Mouse (Mus musculus): ENCODE data around the gene Atp5j2.

Gene Atp5j2

DNA sequence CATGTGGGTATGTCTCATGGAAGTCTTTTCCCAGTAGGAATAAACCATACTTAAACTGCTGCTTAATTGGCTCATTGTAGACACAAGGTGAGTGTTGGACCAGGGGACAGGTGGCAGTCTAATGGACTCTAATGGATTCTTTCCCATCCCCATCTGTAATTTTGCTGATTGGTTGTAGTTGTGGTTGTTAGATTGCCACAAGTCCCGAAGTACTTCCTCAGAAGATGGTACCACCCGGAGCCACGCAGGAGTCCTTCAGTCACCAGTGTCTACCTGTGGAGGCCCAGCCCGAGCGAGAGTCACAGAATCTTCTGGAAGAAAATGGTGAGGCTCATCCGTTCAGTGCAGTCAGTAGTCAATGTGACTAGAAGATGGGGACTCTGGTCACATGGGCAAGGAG lies 15.5 kb upstream of the Atp5j2 start:
- TF ChIP-seq GATA4 (IDR thresholded peaks at IDR 0.05; ENCODE audit: insufficient replicate concordance, low read length), result no peak

DNA sequence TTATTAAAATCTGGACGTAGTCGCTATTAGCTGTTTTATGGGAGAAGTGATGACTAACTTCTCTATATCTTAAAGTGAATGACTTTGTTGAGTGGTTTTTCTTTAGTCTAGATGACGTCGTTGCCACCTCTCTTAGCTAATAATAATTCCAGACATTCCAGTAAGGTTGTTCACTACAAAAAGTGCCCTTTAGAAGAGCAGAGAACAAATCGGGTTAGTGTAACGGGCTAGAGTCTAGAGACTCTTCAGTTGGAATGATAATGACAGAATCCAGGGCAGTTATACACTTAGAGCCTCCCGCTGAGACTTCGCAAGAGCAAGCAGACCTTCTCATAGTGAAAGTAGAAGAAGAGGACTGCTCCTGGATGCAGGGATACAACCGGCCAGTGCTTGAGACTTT lies 13.2 kb upstream of the Atp5j2 start:
- no peak for TF ChIP-seq GATA4 (IDR thresholded peaks at IDR 0.05; ENCODE audit: insufficient replicate concordance, low read length)

DNA sequence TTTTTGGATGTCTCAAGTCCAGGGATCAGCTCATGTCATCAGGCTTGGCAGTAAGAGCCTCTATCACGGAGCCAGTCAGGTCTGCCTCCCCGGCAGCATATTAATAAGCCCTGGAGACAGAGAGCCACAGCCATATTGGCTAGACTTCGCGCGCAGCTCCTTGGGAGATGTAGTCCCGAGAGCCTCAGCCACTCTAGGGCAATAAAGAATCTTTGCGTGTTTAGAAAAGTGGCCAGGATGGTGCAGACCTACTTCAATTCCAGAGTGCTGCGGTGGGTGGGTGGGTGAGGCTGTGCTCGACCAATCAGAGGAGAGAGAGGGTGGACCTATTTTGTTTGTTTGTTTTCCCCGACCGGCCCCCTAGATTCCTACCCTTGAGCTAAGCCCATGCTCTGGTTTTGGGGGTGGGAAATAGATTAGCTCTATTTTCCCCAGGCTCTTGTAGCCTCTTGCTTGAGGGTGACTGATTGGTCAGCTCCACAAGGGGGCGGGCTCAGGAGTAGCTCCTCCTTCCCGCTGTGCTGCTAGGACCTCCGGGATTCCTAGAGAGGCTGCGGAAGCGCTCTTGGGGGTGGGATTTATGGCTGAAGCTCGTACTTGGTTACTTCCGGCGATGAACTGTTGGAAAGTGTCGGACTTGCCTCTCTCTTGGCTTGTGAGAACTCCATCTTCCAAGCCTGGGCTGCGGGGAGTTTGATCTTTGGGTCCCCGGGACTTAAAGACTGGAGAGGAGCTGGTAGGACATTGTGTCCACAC lies 12.3 kb upstream of the Atp5j2 start, which contains the start of gene Zkscan5:
Gene Zkscan5 (plus strand): TSS at position 627 of the 756 bp plus-strand sequence.
- TF ChIP-seq GATA4 (IDR thresholded peaks at IDR 0.05; ENCODE audit: insufficient replicate concordance, low read length), result peak; percentile 63; the same call in 1 of the 2 replicates

DNA sequence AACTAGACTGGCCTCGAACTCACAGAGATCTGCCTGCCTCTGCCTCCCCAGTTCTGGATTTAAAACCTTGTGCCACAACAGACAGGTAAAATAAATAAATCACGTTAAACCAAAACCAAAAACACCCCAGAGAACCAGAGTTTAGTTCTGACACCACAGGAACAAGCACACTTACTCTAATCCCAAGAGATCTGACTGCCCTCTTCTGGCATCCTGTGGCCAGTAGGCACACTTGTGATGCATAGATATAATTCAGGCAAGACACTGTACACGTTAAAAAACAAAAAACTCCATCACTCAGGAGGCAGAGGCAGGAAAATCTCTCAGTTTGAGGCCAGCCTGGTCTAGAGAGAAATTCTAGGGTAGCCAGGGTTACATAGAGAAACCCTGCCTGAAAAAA lies 10.6 kb upstream of the Atp5j2 start:
- TF ChIP-seq GATA4 (IDR thresholded peaks at IDR 0.05; ENCODE audit: insufficient replicate concordance, low read length), result no peak

DNA sequence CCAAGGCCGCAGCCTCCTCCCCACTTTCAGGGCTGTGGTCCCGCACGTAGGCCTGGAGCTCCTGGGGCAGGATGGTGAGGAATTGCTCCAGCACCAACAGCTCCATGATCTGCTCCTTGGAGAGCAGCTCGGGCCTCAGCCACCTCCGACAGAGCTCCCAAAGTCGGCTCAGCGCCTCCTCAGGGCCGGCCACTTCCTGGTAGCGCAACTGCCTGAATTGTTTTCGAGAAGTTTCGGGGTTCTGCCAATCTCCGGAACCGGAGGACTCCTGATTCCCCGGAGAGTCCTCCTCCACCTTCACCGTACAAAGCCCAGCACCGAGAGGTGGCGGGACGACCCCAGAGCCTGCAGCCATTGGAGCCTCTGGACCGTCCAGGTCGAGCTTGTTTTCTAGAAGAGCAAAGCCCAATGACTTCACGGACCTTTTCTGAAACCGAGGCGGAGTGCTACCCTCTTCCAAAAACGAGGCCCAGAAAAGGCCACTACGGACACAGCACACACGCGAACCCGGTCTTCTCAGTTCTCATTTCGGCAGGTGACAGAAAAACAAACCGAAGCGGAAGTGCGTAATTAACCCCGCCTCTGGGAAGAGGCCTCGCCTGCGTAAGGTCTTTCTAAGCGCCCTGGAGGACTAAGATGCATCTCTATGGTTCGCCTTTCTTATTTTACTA lies 9.6 kb upstream of the Atp5j2 start, which contains the start of gene Zkscan14:
Gene Zkscan14 (minus strand): TSS at position 548 of the 671 bp plus-strand sequence.
- no peak for TF ChIP-seq GATA4 (IDR thresholded peaks at IDR 0.05; ENCODE audit: insufficient replicate concordance, low read length)

DNA sequence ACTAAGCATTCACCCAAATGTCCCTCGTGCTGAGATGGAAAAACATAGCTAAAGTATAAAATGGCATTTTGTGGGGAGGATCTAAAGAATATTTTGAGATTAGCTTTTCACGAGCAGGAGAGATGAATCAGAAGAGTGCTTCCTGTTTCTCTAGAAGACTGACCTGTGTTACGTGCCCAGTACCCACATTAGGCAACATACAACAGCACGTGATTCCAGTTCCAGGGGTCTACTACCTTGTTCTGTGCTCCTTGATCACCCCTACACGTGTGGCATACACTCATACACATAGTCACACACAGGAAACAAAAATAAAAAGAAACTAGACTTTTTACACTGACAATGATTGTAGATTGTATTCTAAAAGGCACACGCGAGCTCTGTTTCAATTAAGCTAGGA lies 8.5 kb upstream of the Atp5j2 start:
- no peak for TF ChIP-seq GATA4 (IDR thresholded peaks at IDR 0.05; ENCODE audit: insufficient replicate concordance, low read length)

DNA sequence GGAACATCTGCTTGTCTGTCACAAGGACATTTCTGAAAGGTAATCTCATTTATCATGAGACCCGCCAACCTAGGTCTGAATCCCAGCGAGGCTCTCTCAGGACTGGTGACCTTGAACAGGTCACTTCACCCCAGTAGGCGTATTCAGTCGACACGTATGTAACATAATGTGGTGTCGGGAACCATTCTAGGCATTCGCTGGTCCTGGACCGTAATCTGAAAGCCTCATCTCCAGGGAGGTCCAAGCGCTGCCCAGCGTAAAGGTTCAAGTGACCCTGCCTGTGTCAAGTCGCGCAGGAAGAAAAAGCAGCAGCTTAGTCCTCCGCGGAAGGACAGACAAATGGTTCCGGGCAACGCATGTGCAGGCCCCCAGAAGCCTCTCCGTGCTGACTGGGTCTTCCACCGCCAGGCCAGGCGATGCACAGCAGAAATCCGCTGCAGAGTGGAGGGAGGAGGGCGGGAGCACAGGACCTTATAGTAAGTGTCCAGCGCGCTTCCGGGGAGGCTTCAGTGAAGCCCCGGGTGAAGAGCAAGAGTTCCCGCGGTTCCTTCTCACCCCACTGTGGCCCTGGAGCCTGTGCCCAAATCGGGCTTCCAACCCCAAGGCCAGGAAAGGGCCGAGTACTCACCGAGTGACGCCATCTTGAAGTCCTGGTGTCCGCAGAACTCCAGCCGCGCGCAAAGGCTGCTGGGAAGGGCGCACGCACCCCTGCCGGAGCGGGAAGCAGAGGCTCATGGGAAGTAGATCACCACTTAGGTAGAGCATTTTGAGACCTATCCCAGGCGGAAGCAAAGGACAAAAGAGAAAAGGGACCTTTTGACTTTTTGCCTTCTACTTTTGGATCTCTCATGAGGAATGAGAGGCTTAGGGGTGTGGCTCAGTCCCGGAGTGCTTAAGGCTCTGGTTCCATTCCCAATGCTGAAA lies 725 bp downstream of the Atp5j2 start:
- peak; percentile 31; the same call in 1 of the 2 replicates for TF ChIP-seq GATA4 (IDR thresholded peaks at IDR 0.05; ENCODE audit: insufficient replicate concordance, low read length)

DNA sequence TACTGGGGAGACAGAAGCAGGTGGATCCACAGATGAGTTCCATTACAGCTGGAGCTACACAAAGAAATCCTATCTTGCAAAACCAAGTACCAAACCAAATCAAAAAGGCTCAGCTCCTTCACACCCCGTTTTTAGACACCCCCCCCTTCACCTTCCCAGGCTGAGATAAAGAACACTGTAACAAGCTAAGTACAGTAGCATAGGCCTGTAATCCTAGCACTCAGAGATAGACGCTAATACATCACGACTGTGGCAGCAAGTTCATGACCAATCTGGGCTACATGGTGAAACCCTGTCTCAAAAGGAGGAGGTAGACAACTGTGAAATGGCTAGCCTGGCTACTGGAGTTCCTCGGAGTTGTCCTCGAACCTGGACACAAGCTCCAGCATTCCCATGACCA lies 1.5 kb downstream of the Atp5j2 start:
- no peak for TF ChIP-seq GATA4 (IDR thresholded peaks at IDR 0.05; ENCODE audit: insufficient replicate concordance, low read length)

DNA sequence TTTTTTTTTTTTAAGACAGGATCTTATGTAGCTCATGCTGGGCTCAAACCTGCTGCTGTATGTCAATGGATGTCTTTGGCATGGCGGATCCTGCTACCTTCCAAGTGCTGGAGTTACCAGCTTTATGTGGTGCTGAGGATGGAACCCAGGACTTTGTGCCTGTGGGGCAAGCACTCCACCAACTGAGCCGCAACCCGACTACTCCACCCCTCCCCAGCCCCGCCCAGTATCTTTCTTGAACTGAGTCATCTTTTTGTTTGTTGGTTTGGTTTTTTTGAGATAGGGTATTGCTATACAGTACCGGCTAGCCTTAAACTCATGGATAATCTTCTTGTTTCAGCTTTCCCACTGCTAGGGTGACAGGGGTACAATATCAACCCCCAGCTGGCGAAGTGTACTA lies 2.4 kb downstream of the Atp5j2 start:
- TF ChIP-seq GATA4 (IDR thresholded peaks at IDR 0.05; ENCODE audit: insufficient replicate concordance, low read length), result no peak

DNA sequence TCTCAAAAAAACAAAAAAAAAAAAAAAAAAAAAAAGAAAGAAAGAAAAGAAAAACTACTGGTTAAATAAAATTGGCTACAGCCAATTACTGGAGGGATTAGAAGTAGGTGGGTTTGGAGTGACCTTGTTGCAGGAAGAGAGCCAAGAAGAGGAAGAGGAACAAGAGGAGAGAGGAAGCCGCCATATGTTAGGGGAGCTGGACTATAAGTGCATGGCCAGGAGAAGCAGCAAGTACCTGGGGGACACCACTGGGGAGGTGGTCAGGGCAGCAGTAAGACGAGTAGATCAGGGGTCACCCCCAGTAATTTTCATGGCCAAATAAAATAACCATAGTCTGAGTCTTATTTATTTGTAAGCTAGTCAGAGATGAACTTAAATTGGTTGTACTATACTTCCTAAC lies 6.6 kb downstream of the Atp5j2 start:
- TF ChIP-seq GATA4 (IDR thresholded peaks at IDR 0.05; ENCODE audit: insufficient replicate concordance, low read length), result no peak

DNA sequence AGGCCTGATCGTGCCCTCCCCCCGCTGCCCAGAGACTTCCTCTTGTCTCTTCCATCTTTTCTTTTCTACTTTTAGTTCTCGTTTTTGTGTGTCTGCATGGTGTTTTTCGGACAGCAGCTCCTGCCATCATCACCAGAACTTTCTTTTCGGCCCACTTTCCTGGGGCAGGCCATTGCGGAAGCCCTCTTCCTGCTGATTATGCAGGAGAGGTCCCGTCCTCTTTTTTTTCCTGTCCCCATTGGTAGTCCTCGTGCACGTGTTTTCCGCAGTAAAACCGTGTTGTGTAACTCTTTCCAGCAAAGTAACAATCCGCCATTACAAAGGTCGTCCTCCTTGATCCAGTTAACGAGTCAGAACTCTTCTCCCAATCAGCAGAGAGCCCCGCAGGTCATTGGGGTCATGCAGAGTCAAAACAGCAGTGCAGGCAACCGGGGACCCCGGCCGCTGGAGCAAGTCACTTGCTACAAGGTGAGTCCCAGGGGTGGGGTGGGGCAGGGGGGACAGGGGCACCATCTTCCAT lies 13.3 kb downstream of the Atp5j2 start:
- TF ChIP-seq GATA4 (IDR thresholded peaks at IDR 0.05; ENCODE audit: insufficient replicate concordance, low read length), result no peak

DNA sequence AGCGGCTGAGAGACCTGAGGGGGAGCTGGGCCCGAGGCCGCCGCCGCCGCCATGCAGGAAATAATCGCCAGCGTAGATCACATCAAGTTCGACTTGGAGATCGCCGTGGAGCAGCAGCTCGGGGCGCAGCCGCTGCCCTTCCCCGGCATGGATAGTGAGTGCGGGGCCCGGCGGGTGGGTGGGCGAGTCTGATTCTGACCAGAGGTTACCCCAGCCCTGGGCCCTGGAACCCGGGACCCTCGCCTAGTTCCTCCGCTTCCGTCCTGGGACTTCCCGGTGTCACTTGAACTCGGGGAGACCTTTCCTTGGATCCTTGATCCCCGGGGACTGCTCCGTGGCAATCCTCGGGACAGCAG lies 24.6 kb downstream of the Atp5j2 start:
- TF ChIP-seq GATA4 (IDR thresholded peaks at IDR 0.05; ENCODE audit: insufficient replicate concordance, low read length), result no peak

DNA sequence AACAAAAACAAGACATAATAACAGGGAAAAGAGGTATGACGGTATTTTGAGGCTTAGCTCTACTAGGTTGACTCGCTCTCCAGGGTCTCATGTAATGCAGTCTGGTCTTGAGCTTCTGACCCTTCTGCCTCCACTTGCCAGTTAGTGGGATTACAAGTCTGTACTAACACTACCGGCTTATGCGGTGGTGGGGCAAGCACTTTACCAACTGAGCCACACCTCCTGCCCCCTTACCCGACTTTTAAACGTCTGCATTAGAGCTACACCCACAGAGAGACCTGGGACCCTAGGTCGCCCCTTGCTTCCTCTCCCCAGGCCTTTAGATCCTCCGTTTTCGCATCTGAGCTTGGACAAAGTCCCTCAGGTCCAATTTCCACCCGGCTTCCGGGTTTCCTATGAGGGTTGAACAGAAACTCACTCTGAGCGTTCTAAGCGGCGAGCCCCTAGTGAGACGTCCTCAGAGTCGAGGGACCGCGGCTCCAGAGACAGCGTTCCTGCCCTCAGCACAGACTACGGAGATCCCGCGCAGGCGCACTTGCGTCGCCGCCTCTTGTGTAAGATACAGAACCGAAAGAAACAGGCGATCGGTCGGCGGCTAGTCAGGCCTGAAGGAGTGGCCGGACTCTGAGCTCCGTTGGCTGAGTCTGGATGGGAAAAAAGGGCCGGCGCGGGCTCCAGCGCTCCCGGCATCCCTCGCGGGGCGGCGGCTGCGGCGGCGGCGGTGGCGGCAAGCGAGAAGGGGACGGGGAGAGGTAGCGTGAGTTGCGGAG lies 25.1 kb downstream of the Atp5j2 start, which contains the start of the genes Ptcd1 and Cpsf4:
Gene Ptcd1 (minus strand): TSS at position 573 of the 770 bp plus-strand sequence.
Gene Cpsf4 (plus strand): TSS at position 678 of the 770 bp plus-strand sequence.
- peak; percentile 40; the same call in 1 of the 2 replicates for TF ChIP-seq GATA4 (IDR thresholded peaks at IDR 0.05; ENCODE audit: insufficient replicate concordance, low read length)

DNA sequence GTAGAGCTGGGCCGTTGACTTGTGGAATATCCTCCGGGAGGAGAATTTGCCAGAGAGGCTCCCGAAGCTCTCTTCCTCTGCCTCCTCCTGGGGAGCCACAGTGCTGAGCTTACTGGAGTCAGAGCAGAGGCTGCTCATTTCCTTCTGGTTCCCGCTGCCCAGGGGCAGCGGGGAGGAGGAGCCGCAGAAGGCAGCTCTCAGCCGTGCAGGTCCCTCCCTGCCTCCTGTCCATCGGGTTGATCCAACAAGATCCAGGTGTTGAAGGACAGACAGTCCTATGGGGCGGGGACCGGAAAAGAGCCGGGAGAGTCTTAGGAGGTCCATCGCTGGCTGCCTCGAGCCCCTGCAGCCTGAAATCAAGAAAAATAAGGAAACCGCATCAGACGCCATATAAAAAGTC lies 26.7 kb downstream of the Atp5j2 start:
- no peak for TF ChIP-seq GATA4 (IDR thresholded peaks at IDR 0.05; ENCODE audit: insufficient replicate concordance, low read length)
